Mouse (Mus musculus) forebrain, postnatal 0 days (tissue): Measurements from ENCODE around the gene Usp21. TPM values are rescaled to one million over a fixed set of nuclear protein-coding genes. Genes with fewer than 3 reads are reported as not detected.
A peak's percentile ranks its signal among the peaks of the same experiment; 100 is the strongest.

Experiments used
- ATAC-seq: fragments of 200-750 bp; cut with Nextera tagmentation; 2 replicates; pipeline ENCODE4 v1.8.0; 2017; ENCODE audit warnings: mild to moderate bottlenecking, moderate library complexity
- DNase-seq: peaks from one replicate; pipeline ENCODE4 v3.0.0-alpha.2; 2015
- H3K27ac ChIP-seq: fragments of 300-500 bp; sonication (generic); 2 replicates; pipeline ENCODE4 v1.5.1; 2014; ENCODE audit warnings: low read depth, mild to moderate bottlenecking, antibody characterized with exemption, low read length, moderate library complexity, mixed read lengths
- H3K27me3 ChIP-seq: fragments of 300-500 bp; sonication (generic); 2 replicates; pipeline ENCODE4 v1.6.1; 2014; ENCODE audit warnings: mild to moderate bottlenecking, low read length, mixed read lengths; ENCODE audit not compliant: insufficient read depth
- H3K36me3 ChIP-seq: fragments of 300-500 bp; sonication (generic); 2 replicates; pipeline ENCODE4 v1.6.1; 2014; ENCODE audit warnings: mild to moderate bottlenecking, moderate library complexity; ENCODE audit not compliant: insufficient read depth
- H3K4me1 ChIP-seq: fragments of 300-500 bp; sonication (generic); 2 replicates; pipeline ENCODE4 v1.6.1; 2014; ENCODE audit warnings: antibody characterized with exemption; ENCODE audit not compliant: insufficient read depth
- H3K4me2 ChIP-seq: fragments of 300-500 bp; sonication (generic); 2 replicates; pipeline ENCODE4 v1.6.1; 2014; ENCODE audit warnings: low read depth, mild to moderate bottlenecking, moderate library complexity
- H3K4me3 ChIP-seq: fragments of 300-500 bp; sonication (generic); 2 replicates; pipeline ENCODE4 v1.5.1; 2014; ENCODE audit warnings: low read depth, low read length, mixed read lengths
- H3K9ac ChIP-seq: fragments of 300-500 bp; sonication (generic); 2 replicates; pipeline ENCODE4 v1.6.1; 2014; ENCODE audit warnings: mild to moderate bottlenecking
- H3K9me3 ChIP-seq: fragments of 300-500 bp; sonication (generic); 2 replicates; pipeline ENCODE4 v1.6.1; 2016; ENCODE audit warnings: low read length
- CTCF ChIP-seq: sonication (generic); IDR thresholded peaks from 2 replicates; pipeline ENCODE4 v1.5.1; 2016; ENCODE audit warnings: antibody characterized with exemption, control low read depth, low read depth
- whole genome bisulfite sequencing: fragments of 180-500 bp; shearing (Covaris S2); extraction: QIAGEN DNeasy Blood & Tissue Kit; methylation state at CpG from one replicate; pipeline ENCODE4 v1.1.7; 2014; 5-methylcytosine and 5-hydroxymethylcytosine counted together
- polyA plus RNA-seq: library from polyadenylated mRNA; unstranded; fragments of >200 nt; fragmentation: Nextera tagmentation; extraction: Ambion mirVana; gene quantifications from 2 replicates; pipeline ENCODE4 v1.2.1, GENCODE M21; 2015
- total RNA-seq: library from RNA; depleted of rRNA; stranded (reverse); fragments of >200 nt; gene quantifications from 2 replicates; pipeline ENCODE4 v1.2.3, GENCODE M21; 2014

Usp21 gene
- total and polyA plus RNA-seq, 2 experiments from 2014 or later, result 66.5 to 80.4 TPM

- no peak for TF ChIP-seq CTCF
- H3K4me3 ChIP-seq, result peak overlapping the region; percentile 60
- H3K9me3 ChIP-seq, result no peaks in the 10 kb centered on the region
- peaks cover 10% of the 10 kb centered on the region for H3K4me1 ChIP-seq
- H3K4me2 ChIP-seq, result peak overlapping the region; percentile 90
- H3K36me3 ChIP-seq, result peaks cover 46% of the 10 kb centered on the region
- no peak for DNase-seq
- peak overlapping the region; percentile 56 for H3K9ac ChIP-seq
- 2% methylated on average over 25 of the region's 25 CpGs for WGBS
- no peak overlapping the region for H3K27ac ChIP-seq
- H3K27me3 ChIP-seq, result no peaks in the 10 kb centered on the region
- ATAC-seq, result no peak
Observed at GRCm38 (mm10) chr1:171280250-171280915, 7.4 kb downstream of the Usp21 start.

- WGBS, result 61% methylated on average over 5 of the region's 5 CpGs
- DNase-seq (no peak), ATAC-seq (no peak)
- no peak for TF ChIP-seq CTCF
- Histone ChIP-seq H3K4me2 (peak overlapping the region; percentile 90), H3K27ac (no peak overlapping the region), H3K36me3 (peaks cover 48% of the 10 kb centered on the region), H3K27me3 (no peaks in the 10 kb centered on the region), H3K9ac (peak overlapping the region; percentile 56; the same call in 1 of the 2 replicates), H3K4me3 (no peak overlapping the region), H3K4me1 (peaks cover 10% of the 10 kb centered on the region), H3K9me3 (no peaks in the 10 kb centered on the region)
Observed at GRCm38 (mm10) chr1:171279721-171280120, 8.1 kb downstream of the Usp21 start.

GRCm38 (mm10) chr1:171279012-171279705, 8.6 kb downstream of the Usp21 start:
- no peak overlapping the region for H3K4me2 ChIP-seq
- ATAC-seq, result no peak
- no peak for TF ChIP-seq CTCF
- peaks cover 54% of the 10 kb centered on the region for H3K36me3 ChIP-seq
- no peak for DNase-seq
- no peak overlapping the region for H3K9ac ChIP-seq
- no peak overlapping the region for H3K27ac ChIP-seq
- H3K4me3 ChIP-seq, result no peak overlapping the region
- peaks cover 10% of the 10 kb centered on the region for H3K4me1 ChIP-seq
- 89% methylated on average over 14 of the region's 14 CpGs for WGBS
- H3K9me3 ChIP-seq, result no peaks in the 10 kb centered on the region
- no peaks in the 10 kb centered on the region for H3K27me3 ChIP-seq

GRCm38 (mm10) chr1:171278436-171278835, 9.4 kb downstream of the Usp21 start:
- WGBS, result 97% methylated on average over 8 of the region's 8 CpGs
- Histone ChIP-seq H3K27ac (no peak overlapping the region), H3K4me3 (no peak overlapping the region), H3K27me3 (no peaks in the 10 kb centered on the region), H3K36me3 (peaks cover 55% of the 10 kb centered on the region), H3K4me2 (no peak overlapping the region), H3K9me3 (no peaks in the 10 kb centered on the region), H3K4me1 (peaks cover 10% of the 10 kb centered on the region), H3K9ac (no peak overlapping the region)
- ATAC-seq, result no peak
- DNase-seq, result no peak
- no peak for TF ChIP-seq CTCF

GRCm38 (mm10) chr1:171277736-171278135, 10.1 kb downstream of the Usp21 start:
- Histone ChIP-seq H3K27me3 (no peaks in the 10 kb centered on the region), H3K4me2 (no peak overlapping the region), H3K9me3 (no peaks in the 10 kb centered on the region), H3K4me3 (no peak overlapping the region), H3K4me1 (peaks cover 10% of the 10 kb centered on the region), H3K27ac (no peak overlapping the region), H3K36me3 (peaks cover 54% of the 10 kb centered on the region), H3K9ac (no peak overlapping the region)
- TF ChIP-seq CTCF, result no peak
- 85% methylated on average over 10 of the region's 10 CpGs for WGBS
- DNase-seq (no peak), ATAC-seq (no peak)

- H3K4me3 ChIP-seq, result no peak overlapping the region
- H3K27ac ChIP-seq, result no peak overlapping the region
- no peak overlapping the region for H3K4me2 ChIP-seq
- DNase-seq (no peak), ATAC-seq (no peak)
- 88% methylated on average over 14 of the region's 14 CpGs for WGBS
- no peak for TF ChIP-seq CTCF
- no peaks in the 10 kb centered on the region for H3K27me3 ChIP-seq
- H3K4me1 ChIP-seq, result peaks cover 10% of the 10 kb centered on the region
- no peaks in the 10 kb centered on the region for H3K9me3 ChIP-seq
- no peak overlapping the region for H3K9ac ChIP-seq
- peaks cover 45% of the 10 kb centered on the region for H3K36me3 ChIP-seq
Observed at GRCm38 (mm10) chr1:171276110-171276748, 11.6 kb downstream of the Usp21 start.
